In the genomic region with DNA sequence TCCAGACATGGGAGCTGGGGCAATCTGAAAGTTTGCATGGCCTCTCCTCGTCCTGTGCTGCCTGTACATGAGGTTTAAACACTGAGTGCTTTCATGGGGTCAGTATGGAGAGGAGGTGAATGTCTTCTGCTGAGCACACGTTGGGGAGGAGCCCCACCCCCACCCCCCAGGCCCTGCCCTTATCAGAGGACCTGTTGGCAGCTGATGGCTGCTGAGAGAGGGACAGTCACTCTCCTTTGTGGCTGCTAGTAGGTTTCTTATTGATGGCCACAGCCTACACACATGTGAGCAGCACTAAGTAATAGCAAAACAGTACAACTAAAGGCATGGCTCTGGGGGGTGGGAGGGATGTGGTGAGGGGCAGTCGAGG, we compare ENCODE assay signal across 9 mouse cellular contexts.
DNase-seq lines count a peak whose midpoint lies in the region; ATAC-seq lines count a peak whose summit lies in the region.
"Had no signal": no experiment of that assay in that cellular context is flagged by ENCODE, and none has a peak within 500 bp of the region (broad histone marks: within the 10 kb centered on the region; RNA-seq: fewer than 3 reads in every experiment).

No protein-coding gene starts in this region.

- H3K36me3 ChIP-seq in kidney, embryonic 15.5 days: 0 out of 2 replicates have a peak, but pooled peaks cover 7% of the 10 kb centered on the region
- H3K36me3 ChIP-seq in forebrain, embryonic 10.5 days (replicated peaks): no peaks in the 10 kb centered on the region
- H3K36me3 ChIP-seq in hindbrain, embryonic 12.5 days: no peaks in the 10 kb centered on the region
- no peaks in the 10 kb centered on the region for H3K36me3 ChIP-seq in midbrain, embryonic 15.5 days (replicated peaks)

- H3K9ac ChIP-seq in kidney, embryonic 15.5 days: no peak overlapping the region
- no peak overlapping the region for H3K9ac ChIP-seq in hindbrain, embryonic 12.5 days
- no peak overlapping the region for H3K9ac ChIP-seq in midbrain, embryonic 15.5 days

- peak overlapping the region; percentile 14; the same call in 1 of the 2 replicates for H3K4me2 ChIP-seq in kidney, embryonic 15.5 days
- peak overlapping the region; percentile 38 for H3K4me2 ChIP-seq in hindbrain, embryonic 12.5 days (replicated peaks)
- H3K4me2 ChIP-seq in midbrain, embryonic 15.5 days: peak overlapping the region; percentile 16

- H3K4me3 ChIP-seq in kidney, embryonic 15.5 days (replicated peaks): no peak overlapping the region
- H3K4me3 ChIP-seq in forebrain, embryonic 10.5 days: peak overlapping the region; percentile 39
- no peak overlapping the region for H3K4me3 ChIP-seq in hindbrain, embryonic 12.5 days
- no peak overlapping the region for H3K4me3 ChIP-seq in midbrain, embryonic 15.5 days

- H3K4me1 ChIP-seq in kidney, embryonic 15.5 days: peaks cover 30% of the 10 kb centered on the region
- peaks cover 20% of the 10 kb centered on the region for H3K4me1 ChIP-seq in forebrain, embryonic 10.5 days
- H3K4me1 ChIP-seq in hindbrain, embryonic 12.5 days: peaks cover 18% of the 10 kb centered on the region
- peaks cover 7% of the 10 kb centered on the region; the same call in 1 of the 2 replicates for H3K4me1 ChIP-seq in midbrain, embryonic 15.5 days

- no peak; the same call in 1 of the 2 replicates for ATAC-seq in kidney, embryonic 15.5 days (replicated peaks; ENCODE audit: low FRiP score)
- ATAC-seq in hindbrain, embryonic 12.5 days (ENCODE audit: low FRiP score): peak; percentile 43; the same call in 1 of the 2 replicates
- 0 out of 2 replicates have a peak, but pooled peaks have one; percentile 4 for ATAC-seq in midbrain, embryonic 15.5 days (replicated peaks)

- no peaks in the 10 kb centered on the region for H3K9me3 ChIP-seq in kidney, embryonic 15.5 days (replicated peaks)
- H3K9me3 ChIP-seq in forebrain, embryonic 10.5 days: no peaks in the 10 kb centered on the region
- H3K9me3 ChIP-seq in hindbrain, embryonic 12.5 days (replicated peaks): no peaks in the 10 kb centered on the region
- no peaks in the 10 kb centered on the region for H3K9me3 ChIP-seq in midbrain, embryonic 15.5 days

- no peak overlapping the region for H3K27ac ChIP-seq in kidney, embryonic 15.5 days
- peak overlapping the region; percentile 87 for H3K27ac ChIP-seq in forebrain, embryonic 10.5 days
- no peak overlapping the region; the same call in 1 of the 2 replicates for H3K27ac ChIP-seq in hindbrain, embryonic 12.5 days
- H3K27ac ChIP-seq in midbrain, embryonic 15.5 days: no peak overlapping the region

- DNase-seq in kidney, adult 8-10 months: no peak
- no peak for DNase-seq in forebrain, embryonic 10.5 days (ENCODE audit: extremely low spot score, low spot score)
- no peak for DNase-seq in yolk sac, embryonic 10.5 days (ENCODE audit: low spot score)
- DNase-seq in adrenal gland, postnatal 10 days: no peak
- DNase-seq in right cerebral cortex, postnatal 4 days: no peak
- DNase-seq: cerebellum, adult 8-10 months had no signal

- 50% methylated on average over 3 of the region's 3 CpGs for WGBS in kidney, embryonic 15.5 days
- 56% methylated on average over 3 of the region's 3 CpGs for WGBS in forebrain, embryonic 10.5 days
- 49% methylated on average over 3 of the region's 3 CpGs for WGBS in hindbrain, embryonic 12.5 days
- WGBS in midbrain, embryonic 15.5 days: 63% methylated on average over 3 of the region's 3 CpGs

- no peaks in the 10 kb centered on the region for H3K27me3 ChIP-seq in kidney, embryonic 15.5 days
- H3K27me3 ChIP-seq in forebrain, embryonic 10.5 days (ENCODE audit: poor library complexity, severe bottlenecking): no peaks in the 10 kb centered on the region
- no peaks in the 10 kb centered on the region for H3K27me3 ChIP-seq in hindbrain, embryonic 12.5 days
- no peaks in the 10 kb centered on the region for H3K27me3 ChIP-seq in midbrain, embryonic 15.5 days (replicated peaks)
